Mouse (Mus musculus) testis, adult 2 months (tissue): ENCODE results near the gene Ddit4. TPM values are rescaled to one million over a fixed set of nuclear protein-coding genes. Genes with fewer than 3 reads are reported as not detected.

Source experiments
- H3K27ac ChIP-seq: fragments of 200-500 bp; 2 replicates; pipeline ENCODE4 v1.5.1; 2012; ENCODE audit warnings: low read depth, low read length; ENCODE audit not compliant: control insufficient read depth, insufficient read depth
- H3K27me3 ChIP-seq: fragments of 200-500 bp; 2 replicates; pipeline ENCODE4 v1.6.1; 2012; ENCODE audit warnings: mild to moderate bottlenecking, low read length, moderate library complexity; ENCODE audit not compliant: control insufficient read depth, insufficient read depth
- H3K36me3 ChIP-seq: fragments of 200-500 bp; 2 replicates; pipeline ENCODE4 v1.6.1; 2012; ENCODE audit warnings: mild to moderate bottlenecking, low read length; ENCODE audit not compliant: control insufficient read depth, insufficient read depth
- H3K4me1 ChIP-seq: fragments of 200-500 bp; 2 replicates; pipeline ENCODE4 v1.6.1; 2012; ENCODE audit warnings: low read length; ENCODE audit not compliant: control insufficient read depth, insufficient read depth
- H3K4me3 ChIP-seq: fragments of 200-500 bp; 2 replicates; pipeline ENCODE4 v1.5.1; 2012; ENCODE audit warnings: low read depth, mild to moderate bottlenecking, low read length, moderate library complexity, mixed read lengths; ENCODE audit not compliant: control insufficient read depth
- CTCF ChIP-seq: fragments of 200-500 bp; IDR thresholded peaks from 2 replicates; pipeline ENCODE4 v1.5.1; 2012; ENCODE audit warnings: low read depth, mild to moderate bottlenecking, inconsistent platforms, low read length, moderate library complexity; ENCODE audit not compliant: control insufficient read depth, insufficient read depth, insufficient replicate concordance
- POLR2A ChIP-seq: fragments of 200-500 bp; IDR thresholded peaks from 2 replicates; pipeline ENCODE4 v1.6.1; 2012; ENCODE audit warnings: low read depth, mild to moderate bottlenecking, inconsistent platforms, low read length, moderate library complexity; ENCODE audit not compliant: control insufficient read depth
- polyA plus RNA-seq: library from polyadenylated mRNA; depleted of rRNA; stranded (reverse); fragments of >200 nt; gene quantifications from 2 replicates; pipeline ENCODE4 v1.2.3, GENCODE M21; 2012

The Ddit4 gene
- polyA plus RNA-seq, 1 experiment, result 23.0 TPM

GRCm38 (mm10) chr10:59977715-59978343 lies 26.2 kb upstream of the Ddit4 start:
- no peaks in the 10 kb centered on the region for H3K27me3 ChIP-seq
- no peak overlapping the region for H3K4me3 ChIP-seq
- TF ChIP-seq POLR2A (no peak), CTCF (no peak)
- H3K36me3 ChIP-seq, result no peaks in the 10 kb centered on the region
- H3K4me1 ChIP-seq, result peaks cover 14% of the 10 kb centered on the region
- H3K27ac ChIP-seq, result peak overlapping the region; percentile 90

GRCm38 (mm10) chr10:59977141-59977540 lies 25.5 kb upstream of the Ddit4 start:
- H3K36me3 ChIP-seq, result no peaks in the 10 kb centered on the region
- TF ChIP-seq POLR2A (no peak), CTCF (no peak)
- no peak overlapping the region for H3K4me3 ChIP-seq
- no peaks in the 10 kb centered on the region for H3K27me3 ChIP-seq
- peaks cover 14% of the 10 kb centered on the region for H3K4me1 ChIP-seq
- H3K27ac ChIP-seq, result no peak overlapping the region

GRCm38 (mm10) chr10:59974786-59975185 lies 23.2 kb upstream of the Ddit4 start:
- Histone ChIP-seq H3K4me3 (no peak overlapping the region), H3K36me3 (no peaks in the 10 kb centered on the region), H3K4me1 (peaks cover 18% of the 10 kb centered on the region), H3K27me3 (no peaks in the 10 kb centered on the region), H3K27ac (peak overlapping the region; percentile 82)
- TF ChIP-seq POLR2A (no peak), CTCF (no peak)

- Histone ChIP-seq H3K36me3 (no peaks in the 10 kb centered on the region), H3K27ac (peak overlapping the region; percentile 82), H3K4me1 (peaks cover 18% of the 10 kb centered on the region), H3K27me3 (no peaks in the 10 kb centered on the region), H3K4me3 (no peak overlapping the region)
- TF ChIP-seq CTCF (no peak), POLR2A (no peak)
Observed at GRCm38 (mm10) chr10:59974191-59974664, 22.6 kb upstream of the Ddit4 start.

- peaks cover 14% of the 10 kb centered on the region for H3K4me1 ChIP-seq
- H3K27me3 ChIP-seq, result no peaks in the 10 kb centered on the region
- H3K4me3 ChIP-seq, result no peak overlapping the region
- H3K27ac ChIP-seq, result peak overlapping the region; percentile 44; the same call in 1 of the 2 replicates
- H3K36me3 ChIP-seq, result no peaks in the 10 kb centered on the region
- TF ChIP-seq POLR2A (no peak), CTCF (no peak)
Observed at GRCm38 (mm10) chr10:59973400-59973799, 21.8 kb upstream of the Ddit4 start.

GRCm38 (mm10) chr10:59972999-59973398 lies 21.4 kb upstream of the Ddit4 start:
- H3K36me3 ChIP-seq, result no peaks in the 10 kb centered on the region
- no peak overlapping the region for H3K4me3 ChIP-seq
- H3K4me1 ChIP-seq, result peaks cover 13% of the 10 kb centered on the region
- H3K27ac ChIP-seq, result peak overlapping the region; percentile 37
- no peaks in the 10 kb centered on the region for H3K27me3 ChIP-seq
- no peak for TF ChIP-seq POLR2A
- no peak for TF ChIP-seq CTCF

GRCm38 (mm10) chr10:59972534-59972933 lies 20.9 kb upstream of the Ddit4 start:
- H3K36me3 ChIP-seq, result no peaks in the 10 kb centered on the region
- TF ChIP-seq CTCF (no peak), POLR2A (no peak)
- H3K4me3 ChIP-seq, result no peak overlapping the region
- H3K4me1 ChIP-seq, result peaks cover 13% of the 10 kb centered on the region
- H3K27me3 ChIP-seq, result no peaks in the 10 kb centered on the region
- H3K27ac ChIP-seq, result no peak overlapping the region; the same call in 1 of the 2 replicates
